Mouse (Mus musculus) gastrocnemius, postnatal 10 days (tissue): ENCODE results near the gene Ascl2. TPM values are rescaled to one million over a fixed set of nuclear protein-coding genes. Genes with fewer than 3 reads are reported as not detected.

Source experiments
- DNase-seq: peaks from one replicate; pipeline ENCODE4 v3.0.0; 2021; ENCODE audit warnings: mixed read lengths
- total RNA-seq, 2 experiments: library from RNA; stranded (reverse); gene quantifications; 2 replicates each; pipeline ENCODE4 v1.2.3; 2021

The Ascl2 gene
- total RNA-seq, 2 experiments from 2014 or later: not detected

GRCm38 (mm10) chr7:142917659-142918058, 51.4 kb downstream of the Ascl2 start:
- no peak for DNase-seq

Other genes starting within 250 kb of the Ascl2 start
- not detected for gene Ins2, start 225.9 kb downstream of the Ascl2 start, total RNA-seq
- under 1 TPM; 0.27 to 0.28 TPM for gene Th, start 38.1 kb downstream of the Ascl2 start, total RNA-seq
- gene Tspan32, start 35.8 kb upstream of the Ascl2 start, total RNA-seq: under 1 TPM; 0.16 to 0.90 TPM
- gene Cd81, start 83.5 kb upstream of the Ascl2 start, total RNA-seq: 100 to 1,000 TPM; 236 to 268 TPM
- 10 to 100 TPM; 14.3 to 16.9 TPM for gene Tssc4, start 100.0 kb upstream of the Ascl2 start, total RNA-seq
- gene Trpm5, start 125.4 kb upstream of the Ascl2 start, total RNA-seq: 1 to 10 TPM; 1.2 to 2.8 TPM
- gene Kcnq1, start 137.1 kb upstream of the Ascl2 start, total RNA-seq: 1 to 10 TPM; 1.6 to 1.9 TPM